Mouse (Mus musculus) MN1 (cell line): ENCODE measurements around the gene Per2.

Experiments
- DNase-seq: peaks from one replicate; pipeline ENCODE4 v3.0.0-alpha.2; 2016; ENCODE audit warnings: low spot score

The Per2 gene

GRCm38 (mm10) chr1:91459059-91459809 lies at the start of gene Per2:
Gene Per2, minus strand, starts transcription at chr1:91459324.
- DNase-seq = peak; percentile 99

GRCm38 (mm10) chr1:91504615-91505014 lies 45.5 kb upstream of the Per2 start:
- DNase-seq = no peak

- no peak for DNase-seq
These were observed 39.5 kb upstream of the Per2 start for GRCm38 (mm10) chr1:91498579-91498978.

- no peak for DNase-seq
These were observed 36.2 kb upstream of the Per2 start for GRCm38 (mm10) chr1:91495321-91495720.

GRCm38 (mm10) chr1:91494457-91495140 lies 35.5 kb upstream of the Per2 start, which contains the start of gene Traf3ip1:
Gene Traf3ip1, plus strand, starts transcription at chr1:91494647.
- peak; percentile 92 for DNase-seq

GRCm38 (mm10) chr1:91493938-91494337 lies 34.8 kb upstream of the Per2 start:
- DNase-seq = no peak

GRCm38 (mm10) chr1:91492740-91493139 lies 33.6 kb upstream of the Per2 start:
- no peak for DNase-seq

GRCm38 (mm10) chr1:91490322-91490721 lies 31.2 kb upstream of the Per2 start:
- no peak for DNase-seq

GRCm38 (mm10) chr1:91486165-91486564 lies 27.0 kb upstream of the Per2 start:
- DNase-seq = no peak

GRCm38 (mm10) chr1:91485422-91485821 lies 26.3 kb upstream of the Per2 start:
- no peak for DNase-seq

- no peak for DNase-seq
These were observed 24.9 kb upstream of the Per2 start for GRCm38 (mm10) chr1:91484011-91484346.

GRCm38 (mm10) chr1:91483304-91484010 lies 24.3 kb upstream of the Per2 start:
- peak; percentile 79 for DNase-seq

- DNase-seq = no peak
These were observed 23.6 kb upstream of the Per2 start for GRCm38 (mm10) chr1:91482616-91483211.

- no peak for DNase-seq
These were observed 19.8 kb upstream of the Per2 start for GRCm38 (mm10) chr1:91478958-91479357.

GRCm38 (mm10) chr1:91478145-91478544 lies 19.0 kb upstream of the Per2 start:
- peak; percentile 52 for DNase-seq

GRCm38 (mm10) chr1:91469888-91470419 lies 10.8 kb upstream of the Per2 start:
- DNase-seq = no peak

- no peak for DNase-seq
These were observed 7.1 kb upstream of the Per2 start for GRCm38 (mm10) chr1:91466186-91466585.

- no peak for DNase-seq
These were observed 6.1 kb upstream of the Per2 start for GRCm38 (mm10) chr1:91465244-91465643.

GRCm38 (mm10) chr1:91464436-91464835 lies 5.3 kb upstream of the Per2 start:
- peak; percentile 31 for DNase-seq

- no peak for DNase-seq
These were observed 4.3 kb upstream of the Per2 start for GRCm38 (mm10) chr1:91463336-91463995.

GRCm38 (mm10) chr1:91460564-91460963 lies 1.4 kb upstream of the Per2 start:
- peak; percentile 44 for DNase-seq

GRCm38 (mm10) chr1:91460069-91460468 lies 945 bp upstream of the Per2 start:
- DNase-seq = no peak
